Mouse (Mus musculus) Patski (cell line): ENCODE results near the gene Gpa33. TPM values are rescaled to one million over a fixed set of nuclear protein-coding genes. Genes with fewer than 3 reads are reported as not detected.
A peak's percentile ranks its signal among the peaks of the same experiment; 100 is the strongest.
"Not testable (repeated sequence)": the region's sequence is repeated elsewhere in the genome, so short reads cannot be mapped to it uniquely, and the experiment has no call there.

ENCODE experiments used
- ATAC-seq: fragments of 100-300 bp; one replicate; pipeline ENCODE4 v1.8.0; 2021
- CTCF ChIA-PET: fragments of 350-600 bp; sonication (Branson Sonifier 250); formaldehyde crosslinking; loops from one replicate; lab custom pipeline; 2022; ENCODE audit warnings: inconsistent platforms; lab: Charles Lee
- POLR2A ChIA-PET: fragments of 350-600 bp; sonication (Branson Sonifier 250); formaldehyde crosslinking; loops from one replicate; lab custom pipeline; 2022; ENCODE audit warnings: antibody characterized with exemption, inconsistent platforms; lab: Charles Lee
- DNase-seq: peaks from one replicate; pipeline ENCODE4 v3.0.0-alpha.2; 2011; ENCODE audit warnings: low read depth, low spot score
- H3K27me3 ChIP-seq: fragments of 371-371 bp; one replicate; pipeline ENCODE4 v1.5.1; 2021
- CTCF ChIP-seq: fragments of 100-300 bp; IDR thresholded peaks from one replicate; pipeline ENCODE4 v1.5.1; 2021
- in situ Hi-C: fragments of 300-500 bp; cut with MboI; formaldehyde crosslinking; loops from 3 replicates; pipeline ENCODE4 v1.11.1; 2018; ENCODE audit warnings: low pct_unique_long_range_greater_than_20kb, mixed read lengths
- polyA plus RNA-seq: library from polyadenylated mRNA; unstranded; gene quantifications from one replicate; pipeline ENCODE4 v1.2.3, GENCODE M21; 2021

The Gpa33 gene
- polyA plus RNA-seq, 1 experiment from 2014 or later = not detected

DNA sequence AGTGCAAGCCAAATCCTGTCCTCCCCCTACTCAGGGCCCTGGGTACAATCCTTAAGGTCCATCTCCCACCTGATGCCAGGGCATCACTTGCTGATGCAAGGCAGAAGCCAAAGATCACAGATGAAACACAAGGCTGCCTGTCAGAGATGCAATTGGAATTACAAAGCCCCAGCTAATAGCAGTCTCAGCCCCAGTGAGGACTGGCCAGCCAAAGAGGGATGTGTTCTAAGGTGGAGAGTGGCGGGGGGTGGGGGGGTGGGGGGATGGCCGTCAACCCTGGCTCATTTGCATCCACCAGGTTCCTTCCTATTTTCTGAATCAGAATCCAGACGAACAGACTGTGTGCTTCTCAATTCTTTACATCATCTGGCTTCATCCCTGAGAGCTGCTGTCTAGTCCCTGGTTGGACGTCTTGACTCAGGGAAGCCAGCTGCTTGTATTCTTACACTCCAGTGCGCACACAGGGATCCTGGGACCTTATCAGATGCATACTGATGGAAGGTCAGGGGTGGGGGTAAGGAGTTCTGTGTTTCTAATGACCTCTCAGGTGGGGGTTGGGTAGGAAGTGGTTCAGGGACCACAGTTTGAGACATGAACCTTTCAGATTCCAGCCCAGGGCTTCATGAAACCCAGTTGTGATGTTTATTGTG lies 5.2 kb downstream of the Gpa33 start:
- ChIA-PET POLR2A (no interaction called here), CTCF (no interaction called here)
- in situ Hi-C loops = no loop called here
- TF ChIP-seq CTCF = no peak
- no peaks in the 10 kb centered on the region for H3K27me3 ChIP-seq
- ATAC-seq (no peak), DNase-seq (no peak)

DNA sequence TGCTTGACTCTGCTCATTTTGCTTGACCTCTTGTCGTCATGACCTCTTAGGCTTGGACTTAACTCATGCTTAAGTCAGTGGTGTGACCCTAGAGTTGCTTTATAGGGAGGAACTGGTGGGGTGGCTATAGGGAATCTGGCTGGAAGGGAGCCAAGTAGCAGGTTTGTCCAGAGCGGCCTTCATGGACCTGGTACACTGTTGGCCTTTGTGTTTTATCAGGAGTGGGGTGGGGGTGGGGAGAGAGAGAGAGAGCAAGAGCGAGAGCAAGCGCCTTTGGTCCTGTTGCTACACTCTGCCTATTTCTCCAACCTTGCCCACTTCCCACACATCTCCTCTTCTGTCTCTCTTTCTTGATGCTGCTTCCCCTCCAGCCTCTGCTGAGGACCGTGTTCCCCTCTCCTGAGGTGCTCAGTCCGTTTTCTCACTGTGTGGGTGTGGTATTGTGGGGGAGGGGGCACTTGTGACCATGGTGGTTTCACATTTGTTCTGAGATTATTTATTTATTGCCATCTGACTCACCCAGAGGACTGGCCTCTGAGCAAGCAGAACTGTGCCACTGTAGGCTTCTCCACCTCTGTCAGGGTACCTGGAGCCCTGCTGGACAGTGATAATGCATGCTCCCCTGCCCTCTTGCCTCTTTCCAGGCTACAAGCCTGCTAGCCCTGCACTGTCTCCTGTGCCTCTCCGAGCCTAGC lies 7.4 kb downstream of the Gpa33 start:
- ChIA-PET POLR2A (no interaction called here), CTCF (no interaction called here)
- ATAC-seq (peak; percentile 57), DNase-seq (no peak)
- in situ Hi-C loops = no loop called here
- TF ChIP-seq CTCF = no peak
- no peaks in the 10 kb centered on the region for H3K27me3 ChIP-seq

GRCm38 (mm10) chr1:166138136-166138535 lies 8.1 kb downstream of the Gpa33 start:
- ATAC-seq (no peak), DNase-seq (no peak)

GRCm38 (mm10) chr1:166139113-166139512 lies 9.1 kb downstream of the Gpa33 start:
- H3K27me3 ChIP-seq = no peaks in the 10 kb centered on the region
- ChIA-PET POLR2A (no interaction called here), CTCF (interaction anchor here (0.9 kb wide), 1 partner anchor 360 kb away, joined by 3 read pairs; no protein-coding TSS in a partner anchor)
- no peak for ATAC-seq
- in situ Hi-C loops = no loop called here
- no peak for TF ChIP-seq CTCF
- DNase-seq = no peak

More at GRCm38 (mm10) chr1:166138136-166138535, 8.1 kb downstream of the Gpa33 start:
- ChIA-PET POLR2A (no interaction called here), CTCF (interaction anchor here (0.9 kb wide), 1 partner anchor 359 kb away, joined by 3 read pairs; no protein-coding TSS in a partner anchor)
- TF ChIP-seq CTCF = no peak
- in situ Hi-C loops = no loop called here
- H3K27me3 ChIP-seq = no peaks in the 10 kb centered on the region

DNA sequence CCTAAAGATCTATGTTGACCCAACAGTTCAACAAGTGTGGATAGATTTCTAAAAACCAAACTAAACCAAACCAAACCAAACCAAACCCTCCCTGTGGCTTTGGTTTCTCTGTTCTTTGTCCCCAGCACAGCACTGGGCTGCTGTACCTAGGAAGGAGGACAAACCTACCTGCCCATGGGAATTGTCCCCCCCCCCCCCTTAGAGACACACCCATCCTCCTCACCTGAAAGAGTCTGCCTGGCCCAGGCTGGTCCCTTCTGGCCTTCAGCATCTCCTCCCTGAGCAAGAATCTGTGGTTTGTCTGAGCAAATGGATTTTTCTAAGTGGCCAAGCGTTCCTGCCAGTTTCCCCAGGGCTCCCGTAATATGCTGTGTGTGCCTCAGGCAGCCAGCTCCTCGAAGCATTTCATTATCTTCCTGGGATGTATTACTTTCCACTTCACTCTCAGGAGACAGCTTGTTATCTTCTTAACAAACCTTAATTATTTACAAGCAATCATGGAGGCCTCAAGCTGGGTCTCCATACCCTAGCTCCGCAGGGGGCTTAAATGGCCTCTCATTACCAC lies 9.7 kb downstream of the Gpa33 start:
- no peaks in the 10 kb centered on the region for H3K27me3 ChIP-seq
- in situ Hi-C loops = no loop called here
- no peak for TF ChIP-seq CTCF
- DNase-seq (no peak), ATAC-seq (no peak)
- POLR2A ChIA-PET = no interaction called here
- CTCF ChIA-PET = no interaction called here

GRCm38 (mm10) chr1:166141868-166142267 lies 11.8 kb downstream of the Gpa33 start:
- CTCF ChIA-PET, POLR2A ChIA-PET, in situ Hi-C loops, H3K27me3 ChIP-seq, ATAC-seq, DNase-seq: not testable (repeated sequence)

DNA sequence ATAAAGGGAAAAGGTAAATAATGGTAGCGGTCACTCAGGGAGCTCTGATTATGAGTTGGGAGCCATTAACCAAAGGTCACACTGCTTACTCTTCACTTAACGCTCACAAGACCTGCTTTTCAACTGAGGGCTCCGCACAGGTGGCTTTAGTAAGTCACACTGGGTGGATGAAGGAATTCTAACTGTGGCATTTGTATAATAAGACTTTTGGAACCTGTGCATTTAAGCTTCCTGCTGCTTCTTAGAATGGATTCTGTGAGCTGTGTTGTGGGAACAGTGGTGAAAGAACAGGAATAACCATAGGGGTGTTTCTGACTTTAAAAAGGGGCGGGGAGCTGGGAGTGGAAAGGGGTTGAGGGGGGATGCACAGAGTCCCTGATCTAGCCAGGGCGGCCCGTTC lies 12.3 kb downstream of the Gpa33 start:
- no peak for DNase-seq
- ChIA-PET CTCF (no interaction called here), POLR2A (no interaction called here)
- TF ChIP-seq CTCF = no peak
- no peak for ATAC-seq
- no peaks in the 10 kb centered on the region for H3K27me3 ChIP-seq
- in situ Hi-C loops = no loop called here

GRCm38 (mm10) chr1:166146626-166147025 lies 16.6 kb downstream of the Gpa33 start:
- in situ Hi-C loops = no loop called here
- TF ChIP-seq CTCF = no peak
- ChIA-PET CTCF (no interaction called here), POLR2A (no interaction called here)
- H3K27me3 ChIP-seq = peaks cover 13% of the 10 kb centered on the region
- DNase-seq (no peak), ATAC-seq (no peak)

DNA sequence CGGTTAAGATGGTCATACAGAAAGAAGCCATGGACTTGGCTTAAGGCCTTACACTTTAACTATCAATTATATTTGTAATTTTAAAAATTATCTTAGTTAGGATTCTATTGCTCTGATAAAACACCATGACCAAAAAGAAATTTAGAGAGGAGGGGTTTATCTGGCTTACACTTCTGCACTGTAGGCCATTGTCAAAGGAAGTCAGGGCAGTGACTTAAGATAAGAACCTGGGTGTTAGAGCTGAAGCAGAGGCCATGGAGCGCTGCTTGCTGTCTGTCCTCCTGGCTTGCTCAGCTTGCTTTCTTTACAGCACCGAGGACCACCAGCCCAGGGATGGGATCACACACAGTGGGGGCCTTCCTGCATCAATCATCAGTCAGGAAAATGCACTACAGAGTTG lies 17.6 kb downstream of the Gpa33 start:
- CTCF ChIA-PET = interaction anchor here (1.0 kb wide), 1 partner anchor 367 kb away, joined by 3 read pairs; no protein-coding TSS in a partner anchor
- peaks cover 13% of the 10 kb centered on the region for H3K27me3 ChIP-seq
- in situ Hi-C loops = no loop called here
- TF ChIP-seq CTCF = no peak
- DNase-seq (no peak), ATAC-seq (no peak)
- POLR2A ChIA-PET = no interaction called here

- DNase-seq = no peak
- H3K27me3 ChIP-seq = peaks cover 15% of the 10 kb centered on the region
- POLR2A ChIA-PET = no interaction called here
- ATAC-seq = no peak
- TF ChIP-seq CTCF = no peak
- CTCF ChIA-PET = interaction anchor here (1.7 kb wide), 1 partner anchor 147 kb away, joined by 6 read pairs; the partner anchor contains the start of gene Pou2f1
- in situ Hi-C loops = no loop called here
Measured at GRCm38 (mm10) chr1:166149441-166149840, 19.4 kb downstream of the Gpa33 start.

GRCm38 (mm10) chr1:166150035-166150434 lies 20.0 kb downstream of the Gpa33 start:
- no peak for TF ChIP-seq CTCF
- CTCF ChIA-PET = interaction anchor here (1.7 to 2.8 kb wide), 2 partner anchors 148 to 370 kb away, joined by 6 to 9 read pairs; partner anchors contain the start of gene Pou2f1
- in situ Hi-C loops = loop anchor here (5.0 kb wide), 4 partner anchors 48 to 373 kb away; no protein-coding TSS in a partner anchor
- ATAC-seq (no peak), DNase-seq (no peak)
- POLR2A ChIA-PET = no interaction called here
- H3K27me3 ChIP-seq = peaks cover 19% of the 10 kb centered on the region
